Mouse (Mus musculus) kidney, embryonic 16.5 days (tissue): ENCODE results near the gene Fbxo21. TPM values are rescaled to one million over a fixed set of nuclear protein-coding genes. Genes with fewer than 3 reads are reported as not detected.

Experiments used
- ATAC-seq: fragments of 200-750 bp; cut with Nextera tagmentation; 2 replicates; pipeline ENCODE4 v1.8.0; 2017; ENCODE audit warnings: moderate TSS enrichment; ENCODE audit not compliant: low FRiP score, low TSS enrichment
- H3K27ac ChIP-seq: fragments of 300-500 bp; sonication (generic); 2 replicates; pipeline ENCODE4 v1.5.1; 2014; ENCODE audit warnings: low read length
- H3K27me3 ChIP-seq: fragments of 300-500 bp; sonication (generic); 2 replicates; pipeline ENCODE4 v1.6.1; 2014; ENCODE audit warnings: low read length, control low read depth, mixed read lengths; ENCODE audit not compliant: insufficient read depth
- H3K36me3 ChIP-seq: fragments of 300-500 bp; sonication (generic); 2 replicates; pipeline ENCODE4 v1.6.1; 2014; ENCODE audit warnings: low read length, control low read depth, mixed read lengths; ENCODE audit not compliant: insufficient read depth
- H3K4me1 ChIP-seq: fragments of 300-500 bp; sonication (generic); 2 replicates; pipeline ENCODE4 v1.6.1; 2014; ENCODE audit warnings: low read length, control low read depth, mixed read lengths; ENCODE audit not compliant: insufficient read depth
- H3K4me2 ChIP-seq: fragments of 300-500 bp; sonication (generic); replicated peaks from 2 replicates; pipeline ENCODE4 v1.6.1; 2014; ENCODE audit warnings: low read depth, low read length
- H3K4me3 ChIP-seq: fragments of 300-500 bp; sonication (generic); 2 replicates; pipeline ENCODE4 v1.5.1; 2014; ENCODE audit warnings: mild to moderate bottlenecking, low read length
- H3K9ac ChIP-seq: fragments of 300-500 bp; sonication (generic); replicated peaks from 2 replicates; pipeline ENCODE4 v1.6.1; 2014; ENCODE audit warnings: low read length
- H3K9me3 ChIP-seq: fragments of 300-500 bp; sonication (generic); 2 replicates; pipeline ENCODE4 v1.6.1; 2016; ENCODE audit warnings: low read length, control low read depth
- WGBS: fragments of 180-500 bp; shearing (Covaris S2); extraction: QIAGEN DNeasy Blood & Tissue Kit; methylation state at CpG from one replicate; pipeline ENCODE4 v1.1.7; 2014; 5-methylcytosine and 5-hydroxymethylcytosine counted together
- polyA plus RNA-seq: library from polyadenylated mRNA; unstranded; fragments of >200 nt; fragmentation: Nextera tagmentation; extraction: Ambion mirVana; gene quantifications from 2 replicates; pipeline ENCODE4 v1.2.1, GENCODE M21; 2015

The Fbxo21 gene
- polyA plus RNA-seq, 1 experiment from 2014 or later: 85.6 TPM

GRCm38 (mm10) chr5:117949393-117949792 lies 27.1 kb upstream of the Fbxo21 start:
- Histone ChIP-seq H3K4me3 (no peak overlapping the region), H3K36me3 (no peaks in the 10 kb centered on the region), H3K27ac (no peak overlapping the region), H3K9ac (no peak overlapping the region), H3K9me3 (no peaks in the 10 kb centered on the region), H3K27me3 (no peaks in the 10 kb centered on the region), H3K4me1 (no peaks in the 10 kb centered on the region), H3K4me2 (no peak overlapping the region)
- no peak for ATAC-seq
- 82% methylated on average over 10 of the region's 10 CpGs for WGBS

- H3K4me3 ChIP-seq: no peak overlapping the region
- no peaks in the 10 kb centered on the region for H3K9me3 ChIP-seq
- no peak for ATAC-seq
- H3K27ac ChIP-seq: no peak overlapping the region
- 79% methylated on average over 12 of the region's 12 CpGs for WGBS
- H3K36me3 ChIP-seq: no peaks in the 10 kb centered on the region
- H3K4me1 ChIP-seq: peaks cover 6% of the 10 kb centered on the region
- no peak overlapping the region for H3K4me2 ChIP-seq
- H3K9ac ChIP-seq: no peak overlapping the region
- no peaks in the 10 kb centered on the region for H3K27me3 ChIP-seq
Measured at GRCm38 (mm10) chr5:117953893-117954292, 22.6 kb upstream of the Fbxo21 start.

GRCm38 (mm10) chr5:117954429-117954828 lies 22.1 kb upstream of the Fbxo21 start:
- peaks cover 6% of the 10 kb centered on the region for H3K4me1 ChIP-seq
- no peaks in the 10 kb centered on the region for H3K27me3 ChIP-seq
- H3K36me3 ChIP-seq: no peaks in the 10 kb centered on the region
- H3K4me3 ChIP-seq: no peak overlapping the region
- H3K9me3 ChIP-seq: no peaks in the 10 kb centered on the region
- WGBS: 91% methylated on average over 1 of the region's 1 CpGs
- no peak overlapping the region for H3K4me2 ChIP-seq
- no peak for ATAC-seq
- no peak overlapping the region for H3K27ac ChIP-seq
- no peak overlapping the region for H3K9ac ChIP-seq

GRCm38 (mm10) chr5:117955675-117956420 lies 20.7 kb upstream of the Fbxo21 start:
- Histone ChIP-seq H3K9me3 (no peaks in the 10 kb centered on the region), H3K4me1 (peaks cover 6% of the 10 kb centered on the region), H3K4me2 (no peak overlapping the region), H3K9ac (no peak overlapping the region), H3K36me3 (no peaks in the 10 kb centered on the region), H3K27ac (no peak overlapping the region), H3K4me3 (no peak overlapping the region), H3K27me3 (no peaks in the 10 kb centered on the region)
- 29% methylated on average over 10 of the region's 10 CpGs for WGBS
- ATAC-seq: no peak

- H3K4me2 ChIP-seq: no peak overlapping the region
- no peak for ATAC-seq
- H3K4me3 ChIP-seq: no peak overlapping the region
- H3K9me3 ChIP-seq: no peaks in the 10 kb centered on the region; the same call in 1 of the 2 replicates
- H3K27ac ChIP-seq: no peak overlapping the region
- no peak overlapping the region for H3K9ac ChIP-seq
- H3K4me1 ChIP-seq: peaks cover 28% of the 10 kb centered on the region
- 39% methylated on average over 9 of the region's 9 CpGs for WGBS
- H3K27me3 ChIP-seq: no peaks in the 10 kb centered on the region
- no peaks in the 10 kb centered on the region for H3K36me3 ChIP-seq
Measured at GRCm38 (mm10) chr5:117964750-117965149, 11.8 kb upstream of the Fbxo21 start.

GRCm38 (mm10) chr5:117966956-117967355 lies 9.6 kb upstream of the Fbxo21 start:
- no peaks in the 10 kb centered on the region; the same call in 1 of the 2 replicates for H3K9me3 ChIP-seq
- ATAC-seq: no peak
- H3K4me1 ChIP-seq: peaks cover 28% of the 10 kb centered on the region
- no peaks in the 10 kb centered on the region for H3K36me3 ChIP-seq
- peak overlapping the region; percentile 30; the same call in 1 of the 2 replicates for H3K27ac ChIP-seq
- no peak overlapping the region for H3K9ac ChIP-seq
- H3K27me3 ChIP-seq: no peaks in the 10 kb centered on the region
- no peak overlapping the region for H3K4me2 ChIP-seq
- H3K4me3 ChIP-seq: no peak overlapping the region
- WGBS: 43% methylated on average over 9 of the region's 9 CpGs

- WGBS: 25% methylated on average over 4 of the region's 4 CpGs
- no peaks in the 10 kb centered on the region for H3K27me3 ChIP-seq
- peaks cover 28% of the 10 kb centered on the region for H3K4me1 ChIP-seq
- no peaks in the 10 kb centered on the region for H3K36me3 ChIP-seq
- H3K9me3 ChIP-seq: no peaks in the 10 kb centered on the region; the same call in 1 of the 2 replicates
- no peak overlapping the region for H3K4me3 ChIP-seq
- H3K27ac ChIP-seq: peak overlapping the region; percentile 59; the same call in 1 of the 2 replicates
- no peak overlapping the region for H3K9ac ChIP-seq
- peak; percentile 88 for ATAC-seq
- no peak overlapping the region for H3K4me2 ChIP-seq
Measured at GRCm38 (mm10) chr5:117967659-117968069, 8.9 kb upstream of the Fbxo21 start.

- H3K27me3 ChIP-seq: no peaks in the 10 kb centered on the region
- H3K4me3 ChIP-seq: no peak overlapping the region
- no peaks in the 10 kb centered on the region for H3K36me3 ChIP-seq
- WGBS: 87% methylated on average over 10 of the region's 10 CpGs
- H3K27ac ChIP-seq: no peak overlapping the region
- H3K9ac ChIP-seq: no peak overlapping the region
- peaks cover 15% of the 10 kb centered on the region for H3K4me1 ChIP-seq
- ATAC-seq: no peak
- no peaks in the 10 kb centered on the region; the same call in 1 of the 2 replicates for H3K9me3 ChIP-seq
- H3K4me2 ChIP-seq: no peak overlapping the region
Measured at GRCm38 (mm10) chr5:117969681-117970427, 6.7 kb upstream of the Fbxo21 start.

- no peak for ATAC-seq
- H3K4me3 ChIP-seq: peak overlapping the region; percentile 94
- peak overlapping the region; percentile 85 for H3K4me2 ChIP-seq
- H3K36me3 ChIP-seq: peaks cover 15% of the 10 kb centered on the region
- H3K9me3 ChIP-seq: no peaks in the 10 kb centered on the region
- 0 out of 2 replicates have a peak overlapping the region, but pooled peaks have one; percentile 22 for H3K9ac ChIP-seq
- H3K4me1 ChIP-seq: peaks cover 21% of the 10 kb centered on the region
- H3K27me3 ChIP-seq: no peaks in the 10 kb centered on the region
- H3K27ac ChIP-seq: no peak overlapping the region
- 22% methylated on average over 19 of the region's 19 CpGs for WGBS
Measured at GRCm38 (mm10) chr5:117976263-117976656, 270 bp upstream of the Fbxo21 start.
